Mouse (Mus musculus) limb, embryonic 14.5 days (tissue): Measurements from ENCODE around the gene Ipo9. TPM values are rescaled to one million over a fixed set of nuclear protein-coding genes. Genes with fewer than 3 reads are reported as not detected.

ENCODE experiments used
- ATAC-seq: fragments of 200-750 bp; cut with Nextera tagmentation; 2 replicates; pipeline ENCODE4 v1.8.0; 2017; ENCODE audit warnings: low read depth, moderate number of reproducible peaks, moderate TSS enrichment; ENCODE audit not compliant: low FRiP score
- DNase-seq: peaks from one replicate; pipeline ENCODE4 v3.0.0-alpha.2; 2015; ENCODE audit warnings: low spot score
- H3K27ac ChIP-seq: fragments of 300-500 bp; sonication (generic); replicated peaks from 2 replicates; pipeline ENCODE4 v1.5.1; 2014; ENCODE audit warnings: low read depth, mild to moderate bottlenecking, low read length, moderate library complexity, mixed read lengths
- H3K27me3 ChIP-seq: fragments of 300-500 bp; sonication (generic); 2 replicates; pipeline ENCODE4 v1.6.1; 2014; ENCODE audit warnings: low read length, mixed read lengths; ENCODE audit not compliant: control insufficient read depth, insufficient read depth
- H3K36me3 ChIP-seq: fragments of 300-500 bp; sonication (generic); 2 replicates; pipeline ENCODE4 v1.6.1; 2014; ENCODE audit warnings: mild to moderate bottlenecking, low read length, moderate library complexity, mixed read lengths; ENCODE audit not compliant: control insufficient read depth, insufficient read depth
- H3K4me1 ChIP-seq: fragments of 300-500 bp; sonication (generic); 2 replicates; pipeline ENCODE4 v1.6.1; 2014; ENCODE audit warnings: antibody characterized with exemption, low read length, mixed read lengths; ENCODE audit not compliant: control insufficient read depth, insufficient read depth
- H3K4me2 ChIP-seq: fragments of 300-500 bp; sonication (generic); replicated peaks from 2 replicates; pipeline ENCODE4 v1.6.1; 2014; ENCODE audit warnings: low read depth, mild to moderate bottlenecking, low read length, moderate library complexity; ENCODE audit not compliant: severe bottlenecking
- H3K4me3 ChIP-seq: fragments of 300-500 bp; sonication (generic); replicated peaks from 2 replicates; pipeline ENCODE4 v1.5.1; 2014; ENCODE audit warnings: low read length
- H3K9ac ChIP-seq: fragments of 300-500 bp; sonication (generic); 2 replicates; pipeline ENCODE4 v1.6.1; 2014; ENCODE audit warnings: mild to moderate bottlenecking, low read depth, low read length, moderate library complexity; ENCODE audit not compliant: severe bottlenecking
- H3K9me3 ChIP-seq: fragments of 300-500 bp; sonication (generic); 2 replicates; pipeline ENCODE4 v1.6.1; 2016; ENCODE audit warnings: low read length; ENCODE audit not compliant: control insufficient read depth
- POLR2A ChIP-seq: fragments of 200-500 bp; IDR thresholded peaks from 2 replicates; pipeline ENCODE4 v1.8.0; 2012; ENCODE audit warnings: inconsistent platforms, mild to moderate bottlenecking, moderate library complexity, borderline replicate concordance; ENCODE audit not compliant: insufficient read depth, insufficient read length; ENCODE audit errors: extremely low read depth
- WGBS: fragments of 180-500 bp; shearing (Covaris S2); extraction: QIAGEN DNeasy Blood & Tissue Kit; methylation state at CpG from one replicate; pipeline ENCODE4 v1.1.7; 2014; 5-methylcytosine and 5-hydroxymethylcytosine counted together
- polyA plus RNA-seq, 2 experiments: library from polyadenylated mRNA; depleted of rRNA in 1 of 2; stranded (reverse) in 1 of 2; unstranded in 1 of 2; fragments of >200 nt; fragmentation: Nextera tagmentation in 1 of 2; extraction: Ambion mirVana in 1 of 2; gene quantifications; 2 replicates each; pipeline versions ENCODE4 v1.2.1 to v1.2.3; 2012 to 2014

Ipo9 gene
- polyA plus RNA-seq, 2 experiments = 116 to 145 TPM

- Histone ChIP-seq H3K27ac (no peak overlapping the region), H3K4me1 (peaks cover 13% of the 10 kb centered on the region), H3K4me3 (no peak overlapping the region), H3K36me3 (peaks cover 21% of the 10 kb centered on the region), H3K9me3 (no peaks in the 10 kb centered on the region), H3K4me2 (no peak overlapping the region), H3K27me3 (no peaks in the 10 kb centered on the region), H3K9ac (no peak overlapping the region)
- WGBS = 8% methylated on average over 2 of the region's 2 CpGs
- DNase-seq = no peak
- TF ChIP-seq POLR2A = no peak
- 0 out of 2 replicates have a peak, but pooled peaks have one; percentile 51 for ATAC-seq
These were observed 5.5 kb upstream of the Ipo9 start for GRCm38 (mm10) chr1:135435823-135436222.

- H3K36me3 ChIP-seq = peaks cover 12% of the 10 kb centered on the region
- 1% methylated on average over 14 of the region's 14 CpGs for WGBS
- peak overlapping the region; percentile 65 for H3K4me2 ChIP-seq
- peak overlapping the region; percentile 99 for H3K4me3 ChIP-seq
- no peaks in the 10 kb centered on the region for H3K27me3 ChIP-seq
- ATAC-seq (peak; percentile 54), DNase-seq (no peak)
- peak overlapping the region; percentile 87 for H3K27ac ChIP-seq
- TF ChIP-seq POLR2A = no peak
- H3K4me1 ChIP-seq = peaks cover 26% of the 10 kb centered on the region
- H3K9ac ChIP-seq = peak overlapping the region; percentile 95
- H3K9me3 ChIP-seq = no peaks in the 10 kb centered on the region
These were observed 344 bp upstream of the Ipo9 start for GRCm38 (mm10) chr1:135430669-135431017.

GRCm38 (mm10) chr1:135427390-135427789 is 2.9 kb downstream of the Ipo9 start:
- DNase-seq = no peak
- Histone ChIP-seq H3K9ac (no peak overlapping the region), H3K27me3 (no peaks in the 10 kb centered on the region), H3K4me1 (peaks cover 12% of the 10 kb centered on the region), H3K9me3 (no peaks in the 10 kb centered on the region), H3K4me2 (no peak overlapping the region), H3K36me3 (peaks cover 43% of the 10 kb centered on the region), H3K4me3 (no peak overlapping the region), H3K27ac (no peak overlapping the region)
- TF ChIP-seq POLR2A = no peak
- ATAC-seq = no peak
- 93% methylated on average over 6 of the region's 6 CpGs for WGBS

- Histone ChIP-seq H3K27me3 (no peaks in the 10 kb centered on the region), H3K9me3 (no peaks in the 10 kb centered on the region), H3K4me2 (no peak overlapping the region), H3K4me3 (no peak overlapping the region), H3K9ac (no peak overlapping the region), H3K4me1 (peaks cover 12% of the 10 kb centered on the region), H3K27ac (no peak overlapping the region), H3K36me3 (peaks cover 44% of the 10 kb centered on the region)
- TF ChIP-seq POLR2A = no peak
- no peak for ATAC-seq
- 95% methylated on average over 10 of the region's 10 CpGs for WGBS
- no peak for DNase-seq
These were observed 3.7 kb downstream of the Ipo9 start for GRCm38 (mm10) chr1:135426645-135427044.

GRCm38 (mm10) chr1:135422772-135423171 is 7.5 kb downstream of the Ipo9 start:
- DNase-seq = no peak
- no peak overlapping the region for H3K4me3 ChIP-seq
- H3K9me3 ChIP-seq = no peaks in the 10 kb centered on the region
- 92% methylated on average over 6 of the region's 6 CpGs for WGBS
- H3K27ac ChIP-seq = no peak overlapping the region
- no peak overlapping the region for H3K4me2 ChIP-seq
- no peak overlapping the region for H3K9ac ChIP-seq
- H3K4me1 ChIP-seq = peaks cover under 1% of the 10 kb centered on the region; the same call in 1 of the 2 replicates
- peaks cover 72% of the 10 kb centered on the region for H3K36me3 ChIP-seq
- no peaks in the 10 kb centered on the region for H3K27me3 ChIP-seq
- TF ChIP-seq POLR2A = no peak
- no peak for ATAC-seq

- Histone ChIP-seq H3K9ac (no peak overlapping the region), H3K4me3 (no peak overlapping the region), H3K27ac (no peak overlapping the region), H3K9me3 (no peaks in the 10 kb centered on the region), H3K4me1 (no peaks in the 10 kb centered on the region), H3K36me3 (peaks cover 95% of the 10 kb centered on the region), H3K4me2 (no peak overlapping the region), H3K27me3 (no peaks in the 10 kb centered on the region)
- no peak for TF ChIP-seq POLR2A
- no peak for ATAC-seq
- no peak for DNase-seq
These were observed 16.3 kb downstream of the Ipo9 start for GRCm38 (mm10) chr1:135413996-135414395.
